Mouse (Mus musculus) spleen, embryonic (tissue): ENCODE measurements around the gene Btg2.

Experiments
- CTCF ChIA-PET: fragments of 350-600 bp; sonication (Branson Sonifier 250); formaldehyde crosslinking; loops from one replicate; lab custom pipeline; 2022; lab: Charles Lee

Gene Btg2

DNA sequence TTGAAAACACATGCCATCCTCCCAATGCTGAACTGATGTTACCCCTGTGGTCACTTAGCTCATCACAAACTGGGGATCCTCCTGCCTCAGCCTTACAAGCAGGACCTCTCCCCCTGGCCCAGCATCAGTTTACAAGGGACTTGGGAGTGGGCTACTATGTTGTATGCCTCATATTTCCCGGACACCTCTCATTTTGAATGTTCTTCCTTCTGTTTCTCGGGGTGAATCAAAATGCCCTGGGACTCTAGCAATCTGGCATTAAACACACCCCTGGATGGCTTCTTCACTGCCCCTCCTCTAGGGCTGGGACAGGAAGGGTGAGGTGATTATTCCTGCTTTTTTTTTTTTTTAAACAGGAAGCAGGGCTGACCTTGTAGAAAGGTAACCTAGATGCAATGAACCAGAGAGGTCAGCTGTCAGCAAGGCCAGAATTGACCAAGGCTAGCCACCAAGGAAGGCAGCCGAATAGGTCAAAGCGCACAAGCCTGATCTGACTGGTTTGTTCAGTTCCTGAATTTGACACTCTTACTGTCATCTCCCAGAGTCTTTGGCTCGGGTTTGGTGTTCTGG is 2.0 kb upstream of the Btg2 start:
- CTCF ChIA-PET: interaction anchor here (0.6 to 0.7 kb wide), 2 partner anchors 19 to 1345 kb away, joined by 3 to 4 read pairs; no protein-coding TSS in a partner anchor

DNA sequence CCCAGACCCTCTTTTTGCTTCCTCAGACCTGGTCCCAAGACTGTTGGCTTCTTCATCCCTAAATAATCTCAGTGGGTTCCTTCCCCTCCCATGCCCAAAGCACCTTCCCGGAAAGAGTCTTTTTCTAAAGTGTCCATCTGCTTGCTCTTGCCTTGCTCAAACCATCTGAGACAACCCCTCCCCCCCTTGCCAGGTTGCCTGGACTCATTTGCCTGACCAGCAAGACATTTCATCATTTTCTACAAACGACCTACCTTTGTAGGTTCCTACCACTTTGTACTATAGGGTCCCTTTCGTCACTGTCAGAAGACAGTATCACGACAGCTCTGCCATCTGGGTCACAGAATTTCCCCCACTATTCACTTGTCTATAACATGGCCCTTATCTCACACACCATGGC is 1.5 kb upstream of the Btg2 start:
- CTCF ChIA-PET: interaction anchor here (0.7 to 1.6 kb wide), 2 partner anchors 19 to 381 kb away, joined by 3 to 5 read pairs; no protein-coding TSS in a partner anchor

DNA sequence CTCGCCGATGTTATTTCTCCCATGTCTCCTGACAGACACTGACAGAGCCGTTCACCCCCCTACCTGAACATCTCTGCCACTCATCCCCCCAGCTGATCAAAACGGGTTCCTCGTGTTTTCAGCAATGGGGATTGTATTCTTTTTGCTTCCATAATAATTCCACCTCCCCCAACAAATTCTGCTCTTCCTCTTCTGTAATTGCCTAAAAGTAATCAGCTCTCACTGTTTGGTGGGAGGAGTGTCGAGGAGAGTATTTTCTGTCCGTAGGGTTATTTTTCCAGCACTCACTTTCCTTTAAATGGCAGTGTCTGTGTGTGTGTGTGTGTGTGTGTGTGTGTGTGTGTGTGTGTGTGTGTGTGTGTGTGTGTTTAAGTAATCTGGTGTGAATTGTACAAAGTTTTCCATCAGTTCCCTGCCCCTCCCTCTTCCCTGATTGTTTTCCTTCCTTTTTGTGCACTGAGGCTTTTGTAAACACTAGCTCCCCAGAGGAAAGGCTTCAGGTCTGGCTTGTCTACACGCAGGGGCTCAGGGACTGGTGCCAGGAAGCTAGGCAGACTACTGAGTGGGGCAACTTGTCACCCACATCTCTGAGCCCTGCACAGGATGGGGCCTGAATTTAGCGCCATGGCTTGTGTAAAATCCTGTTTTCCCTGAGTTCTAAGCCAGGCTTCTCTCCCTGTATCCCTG is 700 bp upstream of the Btg2 start:
- CTCF ChIA-PET: interaction anchor here (0.6 to 2.9 kb wide), 6 partner anchors 14 to 380 kb away, joined by 3 to 13 read pairs (median 4); no protein-coding TSS in a partner anchor

DNA sequence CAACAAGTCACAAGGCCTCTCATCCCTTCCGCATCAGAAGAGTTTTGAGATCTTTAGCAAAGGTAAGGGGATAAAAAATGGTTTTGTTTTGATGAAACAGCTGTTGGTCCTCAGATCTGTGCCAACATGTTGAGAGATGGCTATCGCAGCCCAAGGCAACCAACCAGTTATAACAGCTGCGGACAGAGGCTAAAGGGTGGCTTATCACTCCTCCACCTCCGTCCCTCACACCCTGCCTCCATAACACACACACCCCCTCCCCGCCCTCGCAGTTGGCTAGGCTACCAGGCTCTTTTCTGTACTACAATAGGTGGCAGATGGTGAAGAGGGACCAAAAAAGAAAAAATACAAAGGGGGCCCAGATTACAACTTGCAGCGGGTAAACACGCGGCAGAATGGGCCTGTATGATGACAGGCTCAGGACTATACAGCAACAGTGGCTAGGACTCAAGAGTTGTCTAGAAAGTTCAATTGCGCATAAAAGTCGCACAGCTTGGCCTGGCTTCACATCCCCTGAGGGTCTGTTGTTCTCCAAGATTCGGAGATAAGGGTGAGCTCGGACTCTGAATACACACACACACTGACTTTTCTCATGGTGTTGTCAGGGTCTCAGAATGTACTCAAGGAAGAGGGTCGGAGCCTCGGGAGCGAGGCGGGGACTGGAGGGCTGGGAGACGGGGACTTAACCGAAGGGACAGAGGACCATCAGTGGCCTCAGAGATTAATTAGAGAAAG is 692 bp downstream of the Btg2 start:
- CTCF ChIA-PET: interaction anchor here (1.0 to 2.9 kb wide), 3 partner anchors 15 to 18 kb away, joined by 3 to 13 read pairs (median 4); no protein-coding TSS in a partner anchor

DNA sequence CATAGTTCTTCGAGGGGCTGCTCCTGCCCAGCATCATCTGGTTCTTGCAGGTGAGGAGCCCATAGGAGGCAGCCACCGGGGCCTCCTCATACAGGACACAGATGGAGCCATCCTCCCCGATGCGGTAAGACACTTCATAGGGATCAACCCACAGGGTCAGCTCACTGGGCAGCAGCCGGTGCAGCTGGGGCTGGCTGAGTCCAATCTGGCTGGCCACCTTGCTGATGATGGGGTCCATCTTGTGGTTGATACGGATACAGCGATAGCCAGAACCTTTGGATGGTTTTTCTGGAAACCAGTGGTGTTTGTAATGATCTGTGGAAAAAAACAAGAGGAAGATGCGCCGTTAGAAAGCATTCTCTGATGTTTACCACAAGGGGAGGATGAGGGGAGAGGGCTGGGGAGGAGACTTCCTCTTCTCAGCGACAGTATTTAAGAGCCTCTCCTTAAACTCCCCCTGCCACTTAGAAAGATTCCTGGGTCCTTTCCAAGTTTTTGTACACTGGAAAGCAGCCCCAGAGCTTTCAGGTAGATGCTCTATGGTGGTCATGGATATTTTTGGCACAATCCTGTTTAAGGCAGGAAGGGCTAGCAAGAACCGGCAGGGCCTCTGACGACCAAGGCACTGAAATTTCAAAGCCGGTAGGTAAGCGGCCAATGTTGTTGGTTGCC is 1.4 kb downstream of the Btg2 start:
- CTCF ChIA-PET: interaction anchor here (0.8 to 2.9 kb wide), 4 partner anchors 11 to 17 kb away, joined by 3 to 13 read pairs (median 4); no protein-coding TSS in a partner anchor

DNA sequence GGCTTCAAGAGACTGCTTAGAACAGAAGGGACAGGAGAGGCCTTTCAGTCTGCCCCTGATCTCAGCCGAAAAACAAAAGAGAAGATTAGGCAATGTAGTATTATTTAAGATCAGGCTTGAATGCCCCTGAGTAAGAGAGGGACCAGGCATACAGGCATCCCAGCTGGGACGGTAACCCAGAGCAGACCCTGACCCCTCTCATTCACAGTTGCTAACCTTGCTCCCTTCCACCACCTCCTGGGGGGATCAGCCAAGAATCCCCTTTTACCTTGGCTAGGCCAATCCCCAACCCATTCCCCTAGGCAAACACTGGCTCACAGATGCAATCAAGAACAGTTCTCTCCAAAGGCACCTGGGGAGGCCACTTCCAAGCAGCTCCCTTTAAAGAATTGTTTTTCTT is 2.1 kb downstream of the Btg2 start:
- CTCF ChIA-PET: interaction anchor here (0.6 to 2.9 kb wide), 4 partner anchors 10 to 21 kb away, joined by 4 to 13 read pairs (median 4); no protein-coding TSS in a partner anchor

DNA sequence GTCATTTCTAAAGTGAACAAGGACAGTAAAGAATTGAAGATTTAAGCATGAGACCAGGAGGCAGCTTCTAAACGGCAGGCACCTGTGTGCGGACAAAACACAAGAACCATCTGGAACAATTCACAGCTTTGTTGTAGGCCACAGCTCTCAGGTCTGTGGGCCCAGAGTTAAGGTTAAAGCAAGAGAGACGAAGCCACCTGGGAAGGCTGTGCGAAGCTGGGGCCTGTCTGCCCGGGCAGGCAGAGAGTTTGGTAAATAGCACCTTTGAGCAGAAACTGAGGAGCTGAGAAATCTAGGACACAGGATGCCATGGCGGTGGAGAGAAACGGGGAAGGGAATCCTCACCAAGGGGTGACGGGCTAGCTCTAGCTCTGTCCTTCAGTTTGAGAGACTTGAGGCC is 3.4 kb downstream of the Btg2 start:
- CTCF ChIA-PET: interaction anchor here (1.3 to 1.7 kb wide), 2 partner anchors 13 to 16 kb away, joined by 4 to 6 read pairs; no protein-coding TSS in a partner anchor

DNA sequence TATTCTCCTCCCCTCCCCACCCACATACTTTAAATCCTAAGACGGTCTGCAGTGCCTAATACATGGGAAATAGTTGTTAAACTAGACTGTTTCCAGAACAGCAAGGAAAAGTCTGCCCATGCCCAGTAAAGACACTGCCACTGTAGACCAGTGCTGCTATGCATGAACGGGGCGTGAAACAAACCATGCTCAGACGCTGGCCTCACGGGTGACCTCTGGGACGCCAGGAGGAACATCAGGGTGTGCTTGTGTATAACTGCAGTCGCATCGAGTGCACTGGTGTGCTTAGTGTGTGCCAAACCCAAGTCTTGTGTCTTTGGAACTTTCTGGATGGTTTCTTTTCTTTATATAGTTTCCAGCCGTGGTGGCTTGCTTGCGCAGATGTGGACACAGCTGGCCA is 4.3 kb downstream of the Btg2 start:
- CTCF ChIA-PET: interaction anchor here (1.3 to 1.7 kb wide), 2 partner anchors 12 to 15 kb away, joined by 4 to 6 read pairs; no protein-coding TSS in a partner anchor

DNA sequence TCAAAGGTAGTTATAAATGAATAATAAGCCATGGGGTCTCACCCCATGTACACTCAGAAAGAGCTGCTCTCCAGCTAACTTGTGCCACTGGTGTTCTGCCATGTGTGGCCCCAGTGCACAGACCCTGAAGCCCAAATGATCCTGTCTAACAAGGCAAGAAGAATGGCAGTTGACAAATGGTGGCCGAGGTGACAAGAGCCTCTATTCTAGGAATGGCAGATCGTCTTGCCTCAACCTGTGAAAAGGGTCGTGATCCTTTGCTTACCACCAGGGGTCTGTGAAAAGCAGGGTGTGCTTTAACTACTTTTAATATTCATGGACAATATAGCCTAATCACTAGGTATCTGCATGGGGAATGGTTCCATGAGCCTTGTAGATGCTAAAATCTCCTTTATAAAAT is 4.7 kb downstream of the Btg2 start:
- CTCF ChIA-PET: interaction anchor here (1.7 kb wide), 1 partner anchor 11 kb away, joined by 6 read pairs; no protein-coding TSS in a partner anchor

DNA sequence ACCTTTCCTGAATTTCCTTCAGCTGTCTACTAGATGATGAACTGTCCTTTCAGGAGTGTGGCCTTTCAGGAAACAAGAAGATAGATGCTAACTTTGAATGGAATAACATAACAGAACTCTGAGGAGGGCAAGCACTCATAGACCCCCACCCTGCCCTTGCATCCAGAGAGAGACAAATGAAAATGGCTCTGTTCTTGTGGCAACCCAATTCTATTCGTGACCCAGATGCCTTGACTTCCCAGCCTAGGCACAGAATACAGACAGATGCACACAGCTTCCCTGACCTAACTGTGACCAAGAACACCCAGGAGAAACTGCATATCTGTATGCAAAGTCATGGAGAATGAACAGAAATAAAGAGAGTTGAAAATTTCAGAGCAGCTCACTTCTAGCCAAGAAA is 5.3 kb downstream of the Btg2 start:
- CTCF ChIA-PET: no interaction called here

DNA sequence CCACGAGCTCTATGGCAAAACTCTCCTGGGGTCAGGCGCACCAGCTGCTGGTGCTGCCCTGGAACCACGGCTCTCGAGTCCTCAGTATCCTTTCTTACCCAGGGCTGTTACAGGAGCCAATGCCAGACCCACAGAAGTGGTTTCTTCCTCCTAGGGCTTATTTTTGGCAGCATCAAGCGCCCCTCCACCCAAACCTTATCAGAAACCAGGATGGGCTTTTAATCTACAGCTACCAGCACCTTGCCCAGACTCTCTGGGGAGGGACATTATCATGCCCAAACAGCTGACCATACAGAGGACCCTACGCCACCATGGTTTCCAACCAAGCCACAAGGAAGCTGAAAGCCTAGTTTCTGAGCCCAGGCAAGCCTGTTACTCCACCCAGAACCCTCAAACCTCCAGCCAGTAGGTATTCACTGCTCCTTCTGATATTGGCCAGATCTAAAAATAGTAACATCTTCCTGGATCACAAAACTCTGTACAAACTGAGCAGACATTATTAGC is 5.8 kb downstream of the Btg2 start:
- CTCF ChIA-PET: no interaction called here

DNA sequence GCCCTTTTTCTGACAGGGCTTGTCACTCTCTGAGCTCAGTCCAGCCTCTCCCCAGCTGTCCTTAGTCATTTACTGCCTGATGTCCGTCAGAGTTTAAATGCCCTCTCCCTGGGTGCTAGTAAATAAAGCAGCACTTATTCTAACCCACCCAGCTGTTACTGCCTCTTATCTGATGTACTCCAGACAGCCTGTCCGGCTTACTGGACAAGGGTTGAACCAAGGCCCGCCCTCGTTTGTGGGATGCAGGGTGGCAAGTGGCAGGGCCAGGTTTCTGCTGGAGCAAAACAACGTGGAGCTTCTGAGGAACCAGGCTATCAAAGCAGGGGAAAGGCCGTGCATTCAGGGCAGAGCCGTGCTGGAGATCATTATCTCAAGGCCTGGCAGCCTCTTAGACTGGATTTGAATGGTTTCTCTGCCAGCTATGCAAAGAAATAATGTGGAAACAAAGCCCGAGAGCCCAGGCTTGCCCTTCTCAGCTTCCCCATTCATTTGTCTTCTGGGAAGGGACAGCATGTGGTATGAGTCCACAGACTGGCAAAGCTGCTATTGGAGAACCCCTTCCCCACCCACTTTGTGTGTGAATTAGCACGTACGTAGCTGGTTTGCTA is 7.4 kb downstream of the Btg2 start:
- CTCF ChIA-PET: interaction anchor here (0.6 kb wide), 1 partner anchor 375 kb away, joined by 6 read pairs; no protein-coding TSS in a partner anchor

DNA sequence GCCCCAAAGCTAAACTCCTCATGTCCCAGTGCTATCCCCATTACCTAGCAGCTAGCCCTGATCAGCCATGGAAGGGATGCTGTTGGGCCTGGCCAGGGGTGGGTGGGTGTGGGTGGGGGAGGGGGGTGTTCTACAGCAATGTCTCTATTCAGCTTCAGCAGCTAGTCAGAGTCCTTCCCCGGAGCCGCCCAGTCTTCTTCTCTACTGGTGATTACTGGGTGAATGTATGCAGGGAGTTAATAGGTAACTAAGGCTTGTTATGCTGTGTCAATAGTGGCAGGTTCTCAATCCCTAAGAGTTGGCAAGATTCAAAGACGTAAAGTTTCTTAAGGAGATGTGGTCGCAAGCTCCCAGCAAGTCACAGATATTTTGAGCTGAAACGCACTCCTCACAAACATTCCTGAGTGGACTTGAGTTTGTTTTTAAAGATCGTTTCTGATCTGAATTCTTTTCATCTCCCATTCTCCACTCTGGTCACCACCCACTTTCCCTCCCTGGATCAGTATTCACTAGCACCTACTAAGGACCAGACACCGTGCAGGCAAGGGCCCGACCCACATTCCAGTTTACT is 8.7 kb downstream of the Btg2 start:
- CTCF ChIA-PET: no interaction called here

DNA sequence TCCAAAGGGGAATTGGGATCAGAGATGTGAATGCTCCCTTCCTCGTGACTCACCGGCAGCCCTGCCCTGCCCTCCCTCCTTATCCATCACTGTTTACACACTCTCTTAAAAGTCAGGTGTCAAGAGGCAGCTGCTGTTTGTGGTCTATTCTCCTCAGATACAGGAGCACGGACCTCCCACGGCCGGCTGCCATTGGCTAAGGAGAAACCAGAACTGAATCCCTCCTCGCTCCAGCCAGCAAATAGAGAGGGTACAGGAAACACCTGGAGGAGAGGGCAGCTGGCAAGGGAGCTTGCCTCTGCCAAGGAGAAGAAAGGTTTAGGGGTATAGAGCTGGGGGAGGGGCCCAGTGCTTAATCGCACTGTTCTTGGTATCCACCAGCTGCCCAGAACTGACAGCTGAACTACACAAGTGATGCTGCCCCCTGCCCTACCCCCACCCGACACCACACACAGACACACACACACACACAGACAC is 11.7 kb downstream of the Btg2 start:
- CTCF ChIA-PET: interaction anchor here (0.9 to 1.7 kb wide), 4 partner anchors 10 to 32 kb away, joined by 3 to 4 read pairs (median 4); no protein-coding TSS in a partner anchor

DNA sequence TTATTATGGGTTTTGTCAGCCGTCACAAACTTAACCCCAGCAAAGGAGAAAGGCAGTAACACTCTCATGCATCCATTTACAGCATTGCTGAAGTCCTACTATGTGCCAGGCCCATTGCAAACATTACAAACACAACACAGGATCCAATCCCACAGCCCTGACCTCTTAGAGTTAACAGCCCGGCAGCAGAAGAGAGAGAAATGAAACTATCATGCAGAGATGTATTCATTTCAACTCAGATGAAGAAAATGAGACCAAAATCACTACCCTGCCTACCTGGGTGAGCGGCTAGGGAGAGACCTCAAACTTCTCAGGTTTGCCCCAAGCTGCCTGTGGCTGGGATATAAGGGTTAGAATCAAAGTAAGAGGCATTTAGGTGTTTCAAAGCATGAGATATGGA is 12.4 kb downstream of the Btg2 start:
- CTCF ChIA-PET: interaction anchor here (1.4 to 1.7 kb wide), 2 partner anchors 10 to 27 kb away, joined by 4 read pairs; no protein-coding TSS in a partner anchor

DNA sequence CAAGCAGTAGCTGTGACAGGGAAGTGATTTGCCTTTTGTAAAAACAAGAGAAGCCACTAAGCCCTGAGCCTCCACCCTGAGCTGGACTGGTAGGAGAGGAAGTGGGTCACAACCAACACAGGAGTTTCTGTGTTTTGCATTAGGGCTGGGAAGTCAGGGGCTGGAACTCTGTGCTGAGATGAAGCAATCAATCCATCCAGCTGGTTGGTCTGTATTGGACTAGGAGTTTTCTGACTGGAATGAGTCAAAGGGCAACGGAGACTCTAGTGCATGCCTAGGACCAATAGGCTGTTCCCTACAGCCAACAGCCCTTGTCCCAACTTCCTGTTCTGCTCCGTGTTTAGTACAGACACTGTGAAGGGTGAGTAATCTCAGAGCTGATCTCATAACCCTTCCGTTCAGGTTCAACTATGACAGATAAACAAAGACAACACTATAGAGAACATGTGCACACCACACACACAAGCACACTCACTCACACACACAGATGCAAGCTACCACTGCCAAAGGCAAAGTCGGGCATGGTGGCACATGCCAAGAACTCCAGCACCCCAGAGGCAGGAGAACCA is 13.6 kb downstream of the Btg2 start:
- CTCF ChIA-PET: no interaction called here

DNA sequence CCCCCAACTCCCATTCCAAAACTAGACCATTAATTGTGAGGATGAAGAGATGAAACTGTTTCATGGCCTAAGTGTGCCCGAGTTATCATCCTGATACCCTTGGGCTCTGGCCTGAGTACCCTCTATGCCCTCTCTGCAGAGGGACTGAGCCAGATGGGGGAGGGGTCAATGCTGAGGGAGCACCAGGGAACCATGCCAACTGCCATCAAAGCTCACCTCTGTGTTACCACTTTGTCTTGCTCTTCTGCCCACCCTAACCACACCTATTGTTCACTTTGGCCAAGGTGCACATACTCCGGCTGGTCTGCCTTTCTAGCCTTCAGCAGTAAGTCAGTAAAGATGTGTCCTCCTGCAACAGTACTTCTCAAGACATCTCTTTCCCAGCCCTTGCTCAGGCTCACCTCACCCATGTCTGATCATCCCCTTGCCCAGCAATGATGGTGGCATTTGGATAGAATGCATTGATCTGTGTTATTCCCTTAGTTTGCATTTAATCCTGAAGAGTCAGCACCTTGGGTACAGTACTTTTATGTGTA is 14.6 kb downstream of the Btg2 start:
- CTCF ChIA-PET: no interaction called here

DNA sequence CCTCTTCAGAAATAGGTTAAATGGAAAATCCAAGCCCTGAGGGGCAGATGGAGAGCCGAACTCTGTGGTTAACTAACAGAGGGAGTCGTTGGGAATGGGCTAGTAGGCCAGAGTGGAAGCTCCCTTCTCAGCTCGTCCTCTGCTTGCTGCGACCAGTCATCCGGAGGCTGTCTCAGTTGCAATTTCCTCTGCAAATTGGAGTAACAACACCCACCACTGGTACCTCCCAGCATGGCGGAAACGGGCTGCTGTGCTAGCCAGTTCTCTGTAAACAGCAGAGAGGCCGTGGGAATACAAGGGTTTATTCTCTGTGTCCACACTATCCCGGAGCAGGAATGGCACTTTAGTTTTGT is 15.2 kb downstream of the Btg2 start:
- CTCF ChIA-PET: interaction anchor here (1.4 kb wide), 1 partner anchor 30 kb away, joined by 17 read pairs; no protein-coding TSS in a partner anchor

DNA sequence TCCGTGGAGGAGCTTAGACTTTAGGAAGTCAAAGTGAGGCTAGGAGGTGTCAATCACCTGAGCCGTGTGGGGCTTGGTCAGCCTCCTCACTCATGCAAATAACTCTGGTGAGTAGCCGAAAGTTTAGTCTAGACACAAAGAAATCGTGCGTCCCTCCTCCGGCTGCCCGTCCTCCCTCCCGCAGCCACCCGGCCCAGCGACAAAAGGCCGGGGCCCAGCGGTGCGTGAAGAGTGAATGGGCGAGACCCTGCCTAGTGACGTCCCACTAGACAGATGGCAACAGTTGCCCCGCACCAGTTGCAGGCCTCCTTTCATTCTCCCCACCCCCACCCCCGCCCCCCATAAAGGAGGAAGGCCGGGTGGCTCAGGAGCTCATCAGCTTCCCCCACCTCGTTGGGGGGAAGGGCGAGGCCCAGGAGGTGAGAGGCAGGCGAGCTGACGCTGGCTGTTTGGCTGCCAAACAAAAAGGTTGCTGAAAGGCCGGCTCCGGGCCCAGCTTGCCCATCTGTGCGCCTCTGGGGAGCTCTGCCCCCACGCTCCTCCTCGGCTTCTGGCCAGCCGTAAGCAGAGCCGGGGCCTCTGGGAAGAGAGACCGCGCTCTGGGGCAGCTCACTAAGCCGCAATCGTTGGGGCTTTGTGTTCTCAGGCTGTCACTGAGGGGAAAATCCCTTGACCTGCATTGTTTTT is 15.7 kb downstream of the Btg2 start:
- CTCF ChIA-PET: interaction anchor here (1.4 to 1.5 kb wide), 2 partner anchors 12 to 31 kb away, joined by 6 to 17 read pairs; no protein-coding TSS in a partner anchor
